Mouse (Mus musculus) midbrain, embryonic 12.5 days (tissue): ENCODE measurements around the gene Srgap3. TPM values are rescaled to one million over a fixed set of nuclear protein-coding genes. Genes with fewer than 3 reads are reported as not detected.
A peak's percentile ranks its signal among the peaks of the same experiment; 100 is the strongest.

Experiments used
- ATAC-seq: fragments of 200-750 bp; cut with Nextera tagmentation; 2 replicates; pipeline ENCODE4 v1.8.0; 2017; ENCODE audit warnings: low read depth, moderate TSS enrichment, moderate library complexity; ENCODE audit not compliant: low FRiP score
- H3K27ac ChIP-seq: fragments of 300-500 bp; sonication (generic); replicated peaks from 2 replicates; pipeline ENCODE4 v1.5.1; 2016; ENCODE audit warnings: mild to moderate bottlenecking
- H3K27me3 ChIP-seq: fragments of 300-500 bp; sonication (generic); 2 replicates; pipeline ENCODE4 v1.6.1; 2016; ENCODE audit warnings: mild to moderate bottlenecking
- H3K36me3 ChIP-seq: fragments of 300-500 bp; sonication (generic); 2 replicates; pipeline ENCODE4 v1.6.1; 2016
- H3K4me1 ChIP-seq: fragments of 300-500 bp; sonication (generic); 2 replicates; pipeline ENCODE4 v1.6.1; 2016
- H3K4me2 ChIP-seq: fragments of 300-500 bp; sonication (generic); replicated peaks from 2 replicates; pipeline ENCODE4 v1.6.1; 2016; ENCODE audit warnings: mild to moderate bottlenecking, moderate library complexity
- H3K4me3 ChIP-seq: fragments of 300-500 bp; sonication (generic); 2 replicates; pipeline ENCODE4 v1.5.1; 2016; ENCODE audit warnings: mild to moderate bottlenecking
- H3K9ac ChIP-seq: fragments of 300-500 bp; sonication (generic); replicated peaks from 2 replicates; pipeline ENCODE4 v1.6.1; 2016; ENCODE audit warnings: mild to moderate bottlenecking, moderate library complexity
- H3K9me3 ChIP-seq: fragments of 300-500 bp; sonication (generic); 2 replicates; pipeline ENCODE4 v1.6.1; 2016; ENCODE audit warnings: mild to moderate bottlenecking
- WGBS: fragments of 180-500 bp; shearing (Covaris S2); methylation state at CpG from one replicate; pipeline ENCODE4 v1.1.7; 2016; 5-methylcytosine and 5-hydroxymethylcytosine counted together
- polyA plus RNA-seq: library from polyadenylated mRNA; unstranded; fragments of >200 nt; fragmentation: Nextera tagmentation; extraction: Ambion mirVana; gene quantifications from 2 replicates; pipeline ENCODE4 v1.2.1, GENCODE M21; 2016

The Srgap3 gene
- polyA plus RNA-seq, 1 experiment from 2014 or later = 60.5 TPM

- no peak for ATAC-seq
- Histone ChIP-seq H3K4me3 (no peak overlapping the region), H3K4me1 (peaks cover 33% of the 10 kb centered on the region), H3K27ac (no peak overlapping the region), H3K27me3 (no peaks in the 10 kb centered on the region), H3K9me3 (no peaks in the 10 kb centered on the region), H3K4me2 (no peak overlapping the region), H3K36me3 (peaks cover 19% of the 10 kb centered on the region), H3K9ac (no peak overlapping the region)
- 88% methylated on average over 9 of the region's 9 CpGs for WGBS
These were observed 100.2 kb downstream of the Srgap3 start for GRCm38 (mm10) chr6:112846863-112847262.

DNA sequence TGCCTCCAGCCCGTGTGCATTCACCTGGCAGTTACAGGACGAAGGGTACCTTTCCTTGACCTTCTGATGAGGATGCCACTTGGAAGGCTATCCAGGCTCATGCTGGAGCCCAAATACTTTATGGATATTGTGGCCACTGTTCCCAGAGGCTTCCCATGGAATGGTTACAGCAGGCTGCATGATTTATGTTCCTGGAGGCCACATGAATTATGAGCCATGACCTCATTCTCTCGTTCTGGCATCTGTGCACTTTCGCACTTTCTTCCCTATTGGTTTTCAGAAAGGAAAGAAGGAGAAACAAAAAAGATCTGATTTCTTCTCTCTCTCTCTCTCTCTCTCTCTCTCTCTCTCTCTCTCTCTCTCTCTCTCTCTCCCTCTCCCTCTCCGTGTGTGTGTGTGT, 104.6 kb downstream of the Srgap3 start:
- WGBS = 76% methylated on average over 5 of the region's 5 CpGs
- Histone ChIP-seq H3K27me3 (no peaks in the 10 kb centered on the region), H3K27ac (peak overlapping the region; percentile 80), H3K36me3 (peaks cover 11% of the 10 kb centered on the region), H3K4me3 (no peak overlapping the region), H3K9ac (no peak overlapping the region), H3K4me1 (peaks cover 56% of the 10 kb centered on the region), H3K4me2 (no peak overlapping the region), H3K9me3 (no peaks in the 10 kb centered on the region)
- no peak for ATAC-seq

- ATAC-seq = peak; percentile 32; the same call in 1 of the 2 replicates
- H3K9me3 ChIP-seq = no peaks in the 10 kb centered on the region
- no peak overlapping the region for H3K4me3 ChIP-seq
- H3K36me3 ChIP-seq = peaks cover 10% of the 10 kb centered on the region
- 29% methylated on average over 5 of the region's 5 CpGs for WGBS
- H3K4me1 ChIP-seq = peaks cover 70% of the 10 kb centered on the region
- H3K4me2 ChIP-seq = no peak overlapping the region
- H3K27me3 ChIP-seq = no peaks in the 10 kb centered on the region
- H3K9ac ChIP-seq = 0 out of 2 replicates have a peak overlapping the region, but pooled peaks have one; percentile 17
- peak overlapping the region; percentile 92 for H3K27ac ChIP-seq
These were observed 106.7 kb downstream of the Srgap3 start for GRCm38 (mm10) chr6:112840400-112840799.

GRCm38 (mm10) chr6:112839391-112839790, 107.7 kb downstream of the Srgap3 start:
- Histone ChIP-seq H3K27ac (peak overlapping the region; percentile 92), H3K27me3 (no peaks in the 10 kb centered on the region), H3K36me3 (peaks cover 6% of the 10 kb centered on the region), H3K9ac (no peak overlapping the region), H3K4me1 (peaks cover 74% of the 10 kb centered on the region), H3K4me3 (no peak overlapping the region), H3K9me3 (no peaks in the 10 kb centered on the region), H3K4me2 (peak overlapping the region; percentile 28)
- 62% methylated on average over 3 of the region's 3 CpGs for WGBS
- no peak for ATAC-seq

GRCm38 (mm10) chr6:112838879-112839278, 108.2 kb downstream of the Srgap3 start:
- Histone ChIP-seq H3K36me3 (0 out of 2 replicates have a peak, but pooled peaks cover under 1% of the 10 kb centered on the region), H3K27ac (peak overlapping the region; percentile 92), H3K4me3 (no peak overlapping the region), H3K4me2 (peak overlapping the region; percentile 28), H3K27me3 (no peaks in the 10 kb centered on the region), H3K9ac (peak overlapping the region; percentile 28; the same call in 1 of the 2 replicates), H3K4me1 (peaks cover 79% of the 10 kb centered on the region), H3K9me3 (no peaks in the 10 kb centered on the region)
- ATAC-seq = peak; percentile 92
- WGBS = 0% methylated on average over 2 of the region's 2 CpGs

GRCm38 (mm10) chr6:112836712-112837111, 110.4 kb downstream of the Srgap3 start:
- H3K27ac ChIP-seq = peak overlapping the region; percentile 92; the same call in 1 of the 2 replicates
- no peak for ATAC-seq
- no peak overlapping the region for H3K9ac ChIP-seq
- H3K4me1 ChIP-seq = peaks cover 72% of the 10 kb centered on the region
- WGBS = 93% methylated on average over 4 of the region's 4 CpGs
- H3K4me2 ChIP-seq = no peak overlapping the region
- no peaks in the 10 kb centered on the region for H3K9me3 ChIP-seq
- no peaks in the 10 kb centered on the region for H3K36me3 ChIP-seq
- H3K4me3 ChIP-seq = no peak overlapping the region
- H3K27me3 ChIP-seq = no peaks in the 10 kb centered on the region

GRCm38 (mm10) chr6:112835413-112835812, 111.7 kb downstream of the Srgap3 start:
- ATAC-seq = no peak
- Histone ChIP-seq H3K9ac (no peak overlapping the region), H3K4me2 (no peak overlapping the region), H3K27ac (peak overlapping the region; percentile 30; the same call in 1 of the 2 replicates), H3K9me3 (no peaks in the 10 kb centered on the region), H3K36me3 (no peaks in the 10 kb centered on the region), H3K27me3 (no peaks in the 10 kb centered on the region), H3K4me1 (peaks cover 63% of the 10 kb centered on the region), H3K4me3 (no peak overlapping the region)
- WGBS = 75% methylated on average over 4 of the region's 4 CpGs

GRCm38 (mm10) chr6:112834430-112834829, 112.6 kb downstream of the Srgap3 start:
- Histone ChIP-seq H3K9ac (no peak overlapping the region), H3K27me3 (no peaks in the 10 kb centered on the region), H3K36me3 (no peaks in the 10 kb centered on the region), H3K9me3 (no peaks in the 10 kb centered on the region), H3K4me1 (peaks cover 61% of the 10 kb centered on the region), H3K4me2 (no peak overlapping the region), H3K4me3 (no peak overlapping the region), H3K27ac (peak overlapping the region; percentile 76)
- 69% methylated on average over 5 of the region's 5 CpGs for WGBS
- ATAC-seq = no peak

- 47% methylated on average over 6 of the region's 6 CpGs for WGBS
- H3K4me2 ChIP-seq = no peak overlapping the region; the same call in 1 of the 2 replicates
- peaks cover 6% of the 10 kb centered on the region for H3K36me3 ChIP-seq
- no peak overlapping the region; the same call in 1 of the 2 replicates for H3K9ac ChIP-seq
- H3K27ac ChIP-seq = peak overlapping the region; percentile 76
- H3K4me1 ChIP-seq = peaks cover 61% of the 10 kb centered on the region
- ATAC-seq = peak; percentile 1
- no peak overlapping the region for H3K4me3 ChIP-seq
- H3K9me3 ChIP-seq = no peaks in the 10 kb centered on the region
- no peaks in the 10 kb centered on the region for H3K27me3 ChIP-seq
These were observed 113.3 kb downstream of the Srgap3 start for GRCm38 (mm10) chr6:112833763-112834162.

- H3K4me1 ChIP-seq = peaks cover 38% of the 10 kb centered on the region
- H3K4me2 ChIP-seq = no peak overlapping the region
- no peak for ATAC-seq
- no peak overlapping the region for H3K9ac ChIP-seq
- no peak overlapping the region for H3K4me3 ChIP-seq
- H3K27me3 ChIP-seq = no peaks in the 10 kb centered on the region
- no peaks in the 10 kb centered on the region for H3K9me3 ChIP-seq
- 74% methylated on average over 12 of the region's 12 CpGs for WGBS
- H3K36me3 ChIP-seq = peaks cover 33% of the 10 kb centered on the region
- peak overlapping the region; percentile 66 for H3K27ac ChIP-seq
These were observed 117.9 kb downstream of the Srgap3 start for GRCm38 (mm10) chr6:112829196-112829595.

- Histone ChIP-seq H3K4me2 (no peak overlapping the region), H3K9me3 (no peaks in the 10 kb centered on the region), H3K36me3 (peaks cover 33% of the 10 kb centered on the region), H3K4me1 (peaks cover 31% of the 10 kb centered on the region), H3K4me3 (no peak overlapping the region), H3K27ac (peak overlapping the region; percentile 66), H3K27me3 (no peaks in the 10 kb centered on the region), H3K9ac (no peak overlapping the region)
- ATAC-seq = peak; percentile 77
- WGBS = 60% methylated on average over 5 of the region's 5 CpGs
These were observed 118.6 kb downstream of the Srgap3 start for GRCm38 (mm10) chr6:112828420-112828819.

DNA sequence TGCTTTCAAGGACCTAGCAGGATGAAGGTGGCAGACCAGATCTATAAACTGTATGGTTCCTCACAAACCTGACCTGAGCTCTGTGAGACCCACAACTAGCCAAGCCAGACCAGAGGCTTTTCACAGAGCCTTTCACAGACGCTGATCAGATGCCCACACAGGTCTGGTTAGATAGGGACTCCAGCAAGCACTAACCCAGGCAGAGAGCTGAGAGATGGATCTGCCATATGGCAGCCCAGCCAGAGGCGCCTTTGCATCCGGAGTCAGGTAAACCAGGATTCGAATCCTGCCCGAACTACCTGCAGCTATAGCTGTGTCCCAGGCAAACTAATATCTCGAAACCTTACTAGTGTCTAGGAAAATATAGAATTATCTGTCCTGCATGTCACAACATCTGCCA, 121.4 kb downstream of the Srgap3 start:
- Histone ChIP-seq H3K4me1 (peaks cover 45% of the 10 kb centered on the region), H3K9me3 (no peaks in the 10 kb centered on the region), H3K4me3 (no peak overlapping the region), H3K4me2 (no peak overlapping the region), H3K27ac (0 out of 2 replicates have a peak overlapping the region, but pooled peaks have one; percentile 15), H3K9ac (no peak overlapping the region), H3K27me3 (no peaks in the 10 kb centered on the region), H3K36me3 (peaks cover 44% of the 10 kb centered on the region)
- no peak for ATAC-seq
- WGBS = 95% methylated on average over 6 of the region's 6 CpGs

DNA sequence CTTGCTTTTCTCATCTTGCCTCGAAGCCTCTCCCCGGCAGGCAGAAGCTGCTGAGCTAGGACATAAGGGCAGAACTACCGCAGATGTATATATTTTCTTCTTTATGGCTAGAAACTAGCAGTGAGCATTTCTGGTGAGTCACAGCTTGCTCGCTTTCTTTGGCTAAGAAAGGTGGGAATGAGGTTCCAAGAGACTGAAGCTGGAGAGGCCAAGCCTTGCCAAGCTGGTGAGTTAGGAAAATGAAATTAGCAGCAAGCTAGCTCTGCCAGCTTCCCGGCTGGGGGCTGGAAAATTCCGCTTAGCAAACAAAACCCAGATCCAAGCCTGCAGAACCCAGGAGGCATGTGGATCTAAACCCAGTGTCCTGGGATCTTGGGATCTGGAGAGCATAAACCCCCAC, 124.0 kb downstream of the Srgap3 start:
- no peak overlapping the region for H3K27ac ChIP-seq
- 93% methylated on average over 6 of the region's 6 CpGs for WGBS

More for the DNA sequence above, 124.0 kb downstream of the Srgap3 start:
- Histone ChIP-seq H3K4me2 (no peak overlapping the region), H3K27me3 (no peaks in the 10 kb centered on the region), H3K9me3 (no peaks in the 10 kb centered on the region), H3K4me1 (peaks cover 37% of the 10 kb centered on the region), H3K36me3 (peaks cover 40% of the 10 kb centered on the region), H3K9ac (no peak overlapping the region), H3K4me3 (no peak overlapping the region)
- no peak for ATAC-seq
